Mouse (Mus musculus) forebrain, embryonic 14.5 days (tissue): ENCODE measurements around the gene Map2k1. TPM values are rescaled to one million over a fixed set of nuclear protein-coding genes. Genes with fewer than 3 reads are reported as not detected.
A peak's percentile ranks its signal among the peaks of the same experiment; 100 is the strongest.

Experiments
- ATAC-seq: fragments of 200-750 bp; cut with Nextera tagmentation; 2 replicates; pipeline ENCODE4 v1.8.0; 2017; ENCODE audit warnings: mild to moderate bottlenecking, moderate library complexity
- DNase-seq: peaks from one replicate; pipeline ENCODE4 v3.0.0-alpha.2; 2015; ENCODE audit warnings: low spot score
- H3K27ac ChIP-seq: fragments of 300-500 bp; sonication (generic); 2 replicates; pipeline ENCODE4 v1.5.1; 2014; ENCODE audit warnings: low read depth, mild to moderate bottlenecking, control low read depth, low read length, moderate library complexity
- H3K27me3 ChIP-seq: fragments of 300-500 bp; sonication (generic); replicated peaks from 2 replicates; pipeline ENCODE4 v1.6.1; 2014; ENCODE audit warnings: low read length, control low read depth, mixed read lengths; ENCODE audit not compliant: control insufficient read depth, insufficient read depth
- H3K36me3 ChIP-seq: fragments of 300-500 bp; sonication (generic); 2 replicates; pipeline ENCODE4 v1.6.1; 2014; ENCODE audit warnings: low read length, control low read depth; ENCODE audit not compliant: control insufficient read depth, insufficient read depth
- H3K4me1 ChIP-seq: fragments of 300-500 bp; sonication (generic); 2 replicates; pipeline ENCODE4 v1.6.1; 2014; ENCODE audit warnings: antibody characterized with exemption, low read length, control low read depth; ENCODE audit not compliant: control insufficient read depth, insufficient read depth
- H3K4me2 ChIP-seq: fragments of 300-500 bp; sonication (generic); 2 replicates; pipeline ENCODE4 v1.6.1; 2014; ENCODE audit warnings: mild to moderate bottlenecking, control low read depth, low read length
- H3K4me3 ChIP-seq: fragments of 300-500 bp; sonication (generic); 2 replicates; pipeline ENCODE4 v1.5.1; 2014; ENCODE audit warnings: low read depth, low read length, control low read depth
- H3K9ac ChIP-seq: fragments of 300-500 bp; sonication (generic); 2 replicates; pipeline ENCODE4 v1.6.1; 2014; ENCODE audit warnings: mild to moderate bottlenecking, low read length, control low read depth, moderate library complexity
- H3K9me3 ChIP-seq: fragments of 300-500 bp; sonication (generic); replicated peaks from 2 replicates; pipeline ENCODE4 v1.6.1; 2016; ENCODE audit warnings: low read length, control low read depth, mixed read lengths; ENCODE audit not compliant: control insufficient read depth
- WGBS: fragments of 180-500 bp; shearing (Covaris S2); extraction: QIAGEN DNeasy Blood & Tissue Kit; methylation state at CpG from one replicate; pipeline ENCODE4 v1.1.7; 2014; 5-methylcytosine and 5-hydroxymethylcytosine counted together
- polyA plus RNA-seq: library from polyadenylated mRNA; unstranded; fragments of >200 nt; fragmentation: Nextera tagmentation; extraction: Ambion mirVana; gene quantifications from 2 replicates; pipeline ENCODE4 v1.2.1, GENCODE M21; 2014

The Map2k1 gene
- polyA plus RNA-seq, 1 experiment from 2014 or later: 42.2 TPM

DNA sequence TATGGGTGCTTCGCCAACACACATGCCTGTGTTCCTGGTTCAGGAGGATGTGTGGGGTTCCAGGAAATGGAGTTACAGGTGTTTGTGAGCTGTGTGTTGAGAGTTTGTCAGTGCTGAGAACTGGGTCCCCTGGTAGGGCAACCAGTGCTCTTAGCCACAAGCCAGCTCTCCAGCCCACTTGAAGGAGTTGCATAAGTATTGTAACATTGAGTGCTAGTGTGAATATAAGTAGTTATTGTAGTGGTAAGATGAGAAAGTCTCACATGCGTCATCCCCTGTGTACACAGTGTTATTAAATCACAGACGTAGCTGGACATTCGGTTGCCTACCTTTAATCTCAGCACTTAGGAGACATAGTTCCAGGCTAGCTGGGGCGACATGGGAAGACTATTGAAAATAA is 6.5 kb upstream of the Map2k1 start:
- Histone ChIP-seq H3K36me3 (no peaks in the 10 kb centered on the region), H3K4me2 (no peak overlapping the region), H3K27me3 (no peaks in the 10 kb centered on the region), H3K27ac (no peak overlapping the region), H3K4me1 (no peaks in the 10 kb centered on the region), H3K4me3 (no peak overlapping the region), H3K9ac (no peak overlapping the region), H3K9me3 (no peaks in the 10 kb centered on the region)
- 91% methylated on average over 5 of the region's 5 CpGs for WGBS
- DNase-seq (no peak), ATAC-seq (no peak)

DNA sequence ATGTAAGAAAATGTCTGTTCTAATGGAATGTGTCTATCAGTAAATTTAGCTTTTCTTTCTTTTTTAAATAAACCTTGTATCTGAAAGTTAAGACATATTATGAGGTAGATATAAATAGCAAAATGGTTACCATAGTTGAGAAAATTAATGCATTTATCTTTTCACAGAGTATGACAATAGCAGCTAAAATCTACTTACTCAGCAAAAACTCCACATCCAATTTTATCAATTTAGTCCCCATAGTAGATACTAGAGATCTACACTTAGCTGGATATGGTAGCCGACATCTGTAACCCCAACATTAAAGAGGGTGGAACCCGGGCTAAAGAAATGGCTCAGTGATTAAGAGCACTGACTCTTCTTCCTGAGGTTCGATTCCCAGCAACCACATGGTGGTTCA is 2.8 kb upstream of the Map2k1 start:
- ATAC-seq: no peak
- 88% methylated on average over 3 of the region's 3 CpGs for WGBS

DNA sequence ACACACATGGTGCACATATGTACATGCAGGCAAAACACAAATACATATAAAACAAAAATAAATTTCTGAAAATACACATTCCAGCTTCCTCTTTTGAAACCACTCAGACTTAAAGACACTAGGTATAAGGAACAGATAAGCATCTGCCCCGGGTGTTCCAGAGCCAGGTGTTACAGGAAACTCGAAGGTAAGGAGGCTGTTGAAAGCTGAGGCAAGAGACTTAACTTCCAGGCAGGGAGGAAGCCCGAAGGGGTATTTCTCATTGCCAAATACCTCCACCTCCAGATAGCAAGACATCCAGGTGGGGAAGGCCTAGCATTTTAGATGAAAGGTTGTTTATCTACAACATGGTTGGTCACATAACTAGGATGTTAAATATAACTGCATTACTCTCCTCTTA is 2.0 kb upstream of the Map2k1 start:
- Histone ChIP-seq H3K27ac (no peak overlapping the region), H3K27me3 (no peaks in the 10 kb centered on the region), H3K4me2 (no peak overlapping the region), H3K9me3 (no peaks in the 10 kb centered on the region), H3K4me1 (peaks cover 4% of the 10 kb centered on the region; the same call in 1 of the 2 replicates), H3K4me3 (no peak overlapping the region), H3K36me3 (no peaks in the 10 kb centered on the region), H3K9ac (no peak overlapping the region)
- ATAC-seq (no peak), DNase-seq (no peak)
- WGBS: 74% methylated on average over 3 of the region's 3 CpGs

More for the DNA sequence above, 2.8 kb upstream of the Map2k1 start:
- H3K4me1 ChIP-seq: peaks cover 4% of the 10 kb centered on the region; the same call in 1 of the 2 replicates
- no peak overlapping the region for H3K4me2 ChIP-seq
- H3K9me3 ChIP-seq: no peaks in the 10 kb centered on the region
- H3K4me3 ChIP-seq: no peak overlapping the region
- DNase-seq: no peak
- no peaks in the 10 kb centered on the region for H3K27me3 ChIP-seq
- H3K27ac ChIP-seq: no peak overlapping the region
- no peaks in the 10 kb centered on the region for H3K36me3 ChIP-seq
- no peak overlapping the region for H3K9ac ChIP-seq

DNA sequence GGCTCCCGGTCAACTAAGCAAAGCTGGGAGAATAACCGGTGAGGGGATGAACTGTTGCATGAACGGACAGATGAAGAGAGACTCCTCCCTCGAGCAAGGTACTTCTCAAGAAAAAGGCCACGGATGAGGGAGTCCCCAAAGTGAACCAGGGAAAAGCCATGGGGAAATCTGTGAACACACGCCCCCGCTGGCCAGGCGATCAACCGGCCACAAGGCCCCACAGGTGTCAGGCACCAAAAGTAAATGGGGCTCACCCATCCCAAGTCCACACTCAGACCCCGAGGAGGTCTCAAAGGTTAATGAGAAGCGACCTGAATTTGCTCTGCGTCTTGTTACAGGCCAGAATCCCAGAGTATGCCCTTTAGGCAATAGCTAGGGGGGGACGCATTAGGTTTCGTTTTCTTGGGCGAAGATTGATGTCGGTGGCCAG is 825 bp downstream of the Map2k1 start:
- peak overlapping the region; percentile 86 for H3K9ac ChIP-seq
- H3K4me3 ChIP-seq: peak overlapping the region; percentile 90
- H3K9me3 ChIP-seq: no peaks in the 10 kb centered on the region
- under 1% methylated on average over 16 of the region's 16 CpGs for WGBS
- peaks cover 4% of the 10 kb centered on the region; the same call in 1 of the 2 replicates for H3K4me1 ChIP-seq
- H3K27ac ChIP-seq: 0 out of 2 replicates have a peak overlapping the region, but pooled peaks have one; percentile 82
- H3K27me3 ChIP-seq: no peaks in the 10 kb centered on the region
- DNase-seq (peak; percentile 22), ATAC-seq (no peak)
- H3K4me2 ChIP-seq: peak overlapping the region; percentile 85
- no peaks in the 10 kb centered on the region for H3K36me3 ChIP-seq

DNA sequence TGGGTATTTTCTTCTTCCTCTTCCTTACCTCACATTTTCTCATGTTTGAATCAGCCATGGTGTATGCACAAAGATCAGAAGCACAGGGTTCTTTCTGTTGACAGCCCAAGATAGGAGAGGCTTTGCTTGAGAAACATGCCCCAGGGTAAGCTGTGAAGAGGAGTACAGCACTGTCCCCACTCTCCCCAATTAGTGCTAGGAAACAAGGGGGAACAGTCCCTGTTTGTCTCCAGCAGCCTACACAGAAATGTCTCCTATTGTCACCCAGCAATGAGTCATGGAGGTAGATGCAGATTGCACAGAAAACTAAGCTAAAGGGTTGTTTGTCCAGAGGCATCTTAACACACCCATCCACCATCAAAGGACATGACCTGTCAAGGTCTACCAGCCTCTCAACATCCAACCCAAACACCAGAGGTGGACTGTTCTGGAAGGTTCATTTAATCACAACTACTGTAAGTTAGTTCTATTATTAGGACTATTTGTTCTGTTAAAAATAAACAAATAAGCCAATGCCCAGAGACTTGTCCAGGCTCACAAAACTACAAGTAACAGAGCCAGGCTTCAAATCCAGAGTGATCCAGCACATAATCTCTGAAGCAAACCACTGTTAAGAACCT is 3.2 kb downstream of the Map2k1 start:
- ATAC-seq: no peak
- H3K27me3 ChIP-seq: no peaks in the 10 kb centered on the region

DNA sequence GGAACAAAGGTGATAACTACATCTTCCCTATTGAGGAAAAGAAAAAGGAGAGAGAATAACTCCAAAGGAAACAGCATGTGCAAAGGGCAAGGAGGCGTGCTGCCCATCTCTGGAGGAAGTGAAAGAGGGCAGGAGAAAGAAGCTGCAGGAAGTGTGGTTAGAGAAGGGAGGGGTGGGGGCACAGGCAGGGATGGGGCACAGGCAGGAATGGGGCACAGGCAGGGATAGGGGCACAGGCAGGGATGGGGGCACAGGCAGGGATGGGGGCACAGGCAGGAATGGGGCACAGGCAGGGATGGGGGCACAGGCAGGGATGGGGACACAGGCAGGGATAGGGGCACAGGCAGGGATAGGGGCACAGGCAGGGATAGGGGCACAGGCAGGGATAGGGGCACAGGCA is 4.1 kb downstream of the Map2k1 start:
- H3K4me2 ChIP-seq: no peak overlapping the region
- 95% methylated on average over 1 of the region's 1 CpGs for WGBS

More for the DNA sequence above, 3.2 kb downstream of the Map2k1 start:
- H3K4me3 ChIP-seq: no peak overlapping the region
- H3K4me2 ChIP-seq: no peak overlapping the region
- no peak overlapping the region for H3K27ac ChIP-seq
- H3K36me3 ChIP-seq: no peaks in the 10 kb centered on the region
- peaks cover 4% of the 10 kb centered on the region; the same call in 1 of the 2 replicates for H3K4me1 ChIP-seq
- DNase-seq: no peak
- H3K9me3 ChIP-seq: no peaks in the 10 kb centered on the region
- no peak overlapping the region for H3K9ac ChIP-seq

DNA sequence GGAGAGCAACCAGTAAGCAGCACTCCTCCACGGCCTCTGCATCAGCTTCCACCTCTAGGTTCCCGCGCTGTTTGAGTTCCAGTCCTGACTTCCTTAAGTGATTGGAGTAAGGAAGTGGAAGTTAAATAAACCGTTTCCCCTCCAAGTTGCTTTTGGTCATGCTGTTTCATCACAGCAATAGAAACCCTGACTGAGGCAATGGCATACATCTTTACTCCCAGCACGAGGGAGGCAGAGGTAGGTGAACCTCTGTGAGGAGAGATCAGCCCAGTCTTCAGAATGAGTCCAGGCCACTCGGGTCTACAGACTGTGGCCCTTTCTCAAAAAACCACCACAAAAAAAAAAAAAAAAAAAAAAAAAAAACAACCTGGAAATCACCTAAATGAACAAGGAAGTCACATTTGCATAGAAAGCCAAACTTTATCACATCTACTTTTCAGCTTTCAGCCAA is 11.0 kb downstream of the Map2k1 start:
- no peak for ATAC-seq
- Histone ChIP-seq H3K36me3 (no peaks in the 10 kb centered on the region), H3K27ac (no peak overlapping the region), H3K9me3 (no peaks in the 10 kb centered on the region), H3K27me3 (no peaks in the 10 kb centered on the region), H3K4me3 (no peak overlapping the region), H3K4me2 (no peak overlapping the region), H3K4me1 (no peaks in the 10 kb centered on the region), H3K9ac (no peak overlapping the region)
- no peak for DNase-seq
- 78% methylated on average over 6 of the region's 6 CpGs for WGBS

More for the DNA sequence above, 4.1 kb downstream of the Map2k1 start:
- Histone ChIP-seq H3K9me3 (no peaks in the 10 kb centered on the region), H3K27me3 (no peaks in the 10 kb centered on the region), H3K36me3 (no peaks in the 10 kb centered on the region), H3K27ac (no peak overlapping the region), H3K4me3 (no peak overlapping the region), H3K9ac (no peak overlapping the region), H3K4me1 (peaks cover 4% of the 10 kb centered on the region; the same call in 1 of the 2 replicates)
- ATAC-seq: no peak
- no peak for DNase-seq

DNA sequence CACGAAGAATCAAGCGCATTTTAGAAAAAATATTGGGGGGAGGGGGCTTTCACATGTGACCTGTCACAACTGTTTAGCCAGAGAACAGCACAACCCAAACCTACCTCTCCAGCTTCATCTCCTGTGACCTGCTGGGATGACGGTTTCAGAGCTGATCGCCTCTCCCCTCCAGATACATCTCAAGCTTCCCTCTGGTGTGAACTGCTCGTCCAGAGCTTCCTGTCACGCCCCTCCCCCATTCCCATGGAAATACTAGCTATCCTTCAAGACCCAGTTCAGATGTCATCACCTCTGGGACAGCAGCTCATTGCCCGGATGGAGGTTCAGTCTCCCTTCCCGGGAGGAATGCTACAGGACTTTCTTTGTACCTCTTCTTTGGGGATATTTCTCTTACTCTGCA is 12.8 kb downstream of the Map2k1 start:
- no peak overlapping the region for H3K27ac ChIP-seq
- H3K9ac ChIP-seq: no peak overlapping the region
- no peaks in the 10 kb centered on the region for H3K4me1 ChIP-seq
- no peaks in the 10 kb centered on the region for H3K36me3 ChIP-seq
- DNase-seq: no peak
- no peak for ATAC-seq
- no peak overlapping the region for H3K4me3 ChIP-seq
- H3K4me2 ChIP-seq: no peak overlapping the region
- no peaks in the 10 kb centered on the region for H3K27me3 ChIP-seq
- H3K9me3 ChIP-seq: no peaks in the 10 kb centered on the region
- 69% methylated on average over 8 of the region's 8 CpGs for WGBS

DNA sequence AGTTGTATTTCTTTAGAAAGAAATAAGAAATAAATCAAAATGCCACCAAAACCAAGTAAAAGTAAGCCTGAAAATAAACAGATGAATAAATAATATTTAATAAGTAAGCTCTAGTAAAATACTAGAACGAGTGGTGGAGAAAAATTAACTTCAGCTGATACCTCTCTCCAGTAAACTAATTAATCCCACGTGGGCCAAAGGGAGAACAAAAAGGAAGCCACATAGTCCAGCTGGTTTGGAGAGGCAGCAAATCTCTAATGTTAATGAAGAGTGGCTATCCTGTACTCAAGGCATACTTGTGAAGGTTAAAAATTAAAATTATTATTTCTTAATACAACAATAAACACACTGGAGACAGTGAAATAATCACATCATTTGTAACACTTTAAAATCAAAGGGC is 13.3 kb downstream of the Map2k1 start:
- no peak for ATAC-seq

More for the DNA sequence above, 13.3 kb downstream of the Map2k1 start:
- 51% methylated on average over 2 of the region's 2 CpGs for WGBS
- Histone ChIP-seq H3K4me3 (no peak overlapping the region), H3K27ac (no peak overlapping the region), H3K4me2 (no peak overlapping the region), H3K27me3 (no peaks in the 10 kb centered on the region), H3K4me1 (no peaks in the 10 kb centered on the region), H3K9ac (no peak overlapping the region), H3K36me3 (no peaks in the 10 kb centered on the region), H3K9me3 (no peaks in the 10 kb centered on the region)
- no peak for DNase-seq
